ENCODE assay signal across 11 mouse cellular contexts in the genomic region with DNA sequence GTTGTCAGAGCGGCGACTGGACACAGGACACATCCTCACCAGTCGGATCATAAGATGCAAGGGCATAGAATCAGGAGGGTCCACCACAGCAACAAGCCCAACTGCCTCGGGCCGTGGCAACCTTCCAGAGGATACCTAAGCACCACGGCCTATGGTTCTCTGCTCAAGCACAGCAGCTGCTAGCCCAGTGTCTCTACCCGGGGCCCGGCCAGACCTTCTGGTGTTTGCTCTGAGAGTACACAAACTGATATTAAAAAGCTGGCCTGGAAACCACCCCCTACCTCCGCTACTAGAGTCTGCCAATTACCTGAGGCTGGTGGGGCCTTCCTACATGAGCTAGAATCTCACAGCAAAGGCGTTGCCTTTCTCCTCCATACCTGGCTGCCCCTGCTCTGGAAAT.
DNase-seq lines count a peak whose midpoint lies in the region; ATAC-seq lines count a peak whose summit lies in the region.
"Had no signal": no experiment of that assay in that cellular context is flagged by ENCODE, and none has a peak within 500 bp of the region (broad histone marks: within the 10 kb centered on the region; RNA-seq: fewer than 3 reads in every experiment).

No protein-coding gene starts in this region.

- H3K27ac ChIP-seq in hindbrain, embryonic 12.5 days = no peak overlapping the region
- no peak overlapping the region for H3K27ac ChIP-seq in hindbrain, embryonic 11.5 days (ENCODE audit: low read depth, low read length)
- peak overlapping the region; percentile 15; the same call in 1 of the 2 replicates for H3K27ac ChIP-seq in hindbrain, embryonic 15.5 days (replicated peaks)

- H3K27me3 ChIP-seq in hindbrain, embryonic 12.5 days = peaks cover 17% of the 10 kb centered on the region; the same call in 1 of the 2 replicates
- H3K27me3 ChIP-seq in hindbrain, embryonic 11.5 days (ENCODE audit: control insufficient read depth, insufficient read depth, low read length) = peaks cover 10% of the 10 kb centered on the region
- H3K27me3 ChIP-seq in hindbrain, embryonic 15.5 days = no peaks in the 10 kb centered on the region

- H3K9ac ChIP-seq in hindbrain, embryonic 12.5 days = peak overlapping the region; percentile 14; the same call in 1 of the 2 replicates
- no peak overlapping the region for H3K9ac ChIP-seq in hindbrain, embryonic 11.5 days (ENCODE audit: low read depth, low read length)
- H3K9ac ChIP-seq in hindbrain, embryonic 15.5 days = no peak overlapping the region

- H3K36me3 ChIP-seq in hindbrain, embryonic 12.5 days = peaks cover 33% of the 10 kb centered on the region
- H3K36me3 ChIP-seq in hindbrain, embryonic 11.5 days (ENCODE audit: control insufficient read depth, insufficient read depth, low read length) = 0 out of 2 replicates have a peak, but pooled peaks cover 2% of the 10 kb centered on the region
- H3K36me3 ChIP-seq in hindbrain, embryonic 15.5 days = peaks cover 25% of the 10 kb centered on the region

- no peaks in the 10 kb centered on the region for H3K9me3 ChIP-seq in hindbrain, embryonic 12.5 days (replicated peaks)
- no peaks in the 10 kb centered on the region for H3K9me3 ChIP-seq in hindbrain, embryonic 11.5 days (ENCODE audit: control insufficient read depth, low read length)
- no peaks in the 10 kb centered on the region for H3K9me3 ChIP-seq in hindbrain, embryonic 15.5 days

- H3K4me2 ChIP-seq in hindbrain, embryonic 12.5 days (replicated peaks) = no peak overlapping the region
- no peak overlapping the region for H3K4me2 ChIP-seq in hindbrain, embryonic 11.5 days (replicated peaks; ENCODE audit: low read depth, low read length)
- H3K4me2 ChIP-seq in hindbrain, embryonic 15.5 days = no peak overlapping the region
- H3K4me2 ChIP-seq: liver, embryonic 11.5 days had no signal

- DNase-seq in hindbrain, embryonic 11.5 days (ENCODE audit: low spot score) = no peak
- peak; percentile 84 for DNase-seq in cerebellum, adult 9-10 months
- DNase-seq in spleen, adult 12 weeks (ENCODE audit: low spot score) = no peak
- no peak for DNase-seq in ovary, adult 18-20 months (ENCODE audit: low spot score)
- DNase-seq in frontal cortex, postnatal 10 days (ENCODE audit: low spot score in 2 of 2) = no peak
- DNase-seq: adrenal gland, adult 8-10 months; heart, adult 11 months had no signal

- ATAC-seq in hindbrain, embryonic 12.5 days (ENCODE audit: low FRiP score) = no peak
- ATAC-seq in hindbrain, embryonic 11.5 days (ENCODE audit: low FRiP score) = no peak
- ATAC-seq in cerebellum, adult (ENCODE audit: insufficient number of reproducible peaks, low FRiP score, low TSS enrichment) = peak; percentile 78
- no peak for ATAC-seq in hindbrain, embryonic 15.5 days (ENCODE audit: low FRiP score, low read depth)

- WGBS in hindbrain, embryonic 12.5 days = 81% methylated on average over 10 of the region's 10 CpGs
- WGBS in hindbrain, embryonic 11.5 days = 89% methylated on average over 10 of the region's 10 CpGs
- 74% methylated on average over 10 of the region's 10 CpGs for WGBS in hindbrain, embryonic 15.5 days

- H3K4me3 ChIP-seq in hindbrain, embryonic 12.5 days = no peak overlapping the region
- no peak overlapping the region for H3K4me3 ChIP-seq in hindbrain, embryonic 11.5 days (ENCODE audit: low read depth, low read length)
- H3K4me3 ChIP-seq in hindbrain, embryonic 15.5 days = no peak overlapping the region

- peaks cover 82% of the 10 kb centered on the region for H3K4me1 ChIP-seq in hindbrain, embryonic 12.5 days
- H3K4me1 ChIP-seq in hindbrain, embryonic 11.5 days (replicated peaks; ENCODE audit: control insufficient read depth, insufficient read depth, low read length) = peaks cover 26% of the 10 kb centered on the region
- H3K4me1 ChIP-seq in hindbrain, embryonic 15.5 days (replicated peaks) = peaks cover 57% of the 10 kb centered on the region
